Comparison of ENCODE assay signal across 8 mouse cellular contexts in genomic region chr14:79483611-79484120, GRCm38 (mm10). TPM values are rescaled to one million over a fixed set of nuclear protein-coding genes. Genes with fewer than 3 reads are reported as not detected.
DNase-seq lines count a peak whose midpoint lies in the region; ATAC-seq and TF ChIP-seq lines count a peak whose summit lies in the region.

No protein-coding gene starts in this region.

- H3K27ac ChIP-seq in kidney, embryonic 16.5 days (ENCODE audit: low read length) = peak overlapping the region; percentile 99
- H3K27ac ChIP-seq in embryonic fibroblast, embryonic 13.5 days (ENCODE audit: insufficient read depth, low read length) = 0 out of 2 replicates have a peak overlapping the region, but pooled peaks have one; percentile 96
- peak overlapping the region; percentile 16; the same call in 1 of the 2 replicates for H3K27ac ChIP-seq in intestine, postnatal 0 days (ENCODE audit: low read depth, low read length)
- H3K27ac ChIP-seq in midbrain, embryonic 16.5 days (ENCODE audit: low read length) = no peak overlapping the region

- no peak for TF ChIP-seq POLR2A in embryonic fibroblast, embryonic 13.5 days (IDR thresholded peaks at IDR 0.05; ENCODE audit: low read depth, low read length)

- H3K27me3 ChIP-seq in kidney, embryonic 16.5 days (ENCODE audit: insufficient read depth, low read length) = no peaks in the 10 kb centered on the region
- H3K27me3 ChIP-seq in intestine, postnatal 0 days (replicated peaks; ENCODE audit: control insufficient read depth, insufficient read depth, low read length) = no peaks in the 10 kb centered on the region
- no peaks in the 10 kb centered on the region for H3K27me3 ChIP-seq in midbrain, embryonic 16.5 days (ENCODE audit: control insufficient read depth, insufficient read depth, low read depth, low read length)

- no peak for ATAC-seq in kidney, embryonic 16.5 days (ENCODE audit: low FRiP score, low TSS enrichment)
- ATAC-seq in intestine, postnatal 0 days = no peak
- no peak for ATAC-seq in midbrain, embryonic 16.5 days
- ATAC-seq in erythroid progenitor cell, adult 5-6 weeks (replicated peaks; ENCODE audit: low FRiP score, poor library complexity, severe bottlenecking) = no peak

- TF ChIP-seq CTCF in embryonic fibroblast, embryonic 13.5 days (IDR thresholded peaks at IDR 0.05; ENCODE audit: borderline replicate concordance, insufficient read depth, low read length) = no peak
- no peak for TF ChIP-seq CTCF in intestine, postnatal 0 days (IDR thresholded peaks at IDR 0.05; ENCODE audit: low read depth)

- peaks cover 50% of the 10 kb centered on the region for H3K4me1 ChIP-seq in kidney, embryonic 16.5 days (ENCODE audit: insufficient read depth, low read length)
- peaks cover 9% of the 10 kb centered on the region; the same call in 1 of the 2 replicates for H3K4me1 ChIP-seq in embryonic fibroblast, embryonic 13.5 days (ENCODE audit: control insufficient read depth, insufficient read depth, low read length)
- peaks cover 12% of the 10 kb centered on the region; the same call in 1 of the 2 replicates for H3K4me1 ChIP-seq in intestine, postnatal 0 days (replicated peaks; ENCODE audit: control insufficient read depth, insufficient read depth, low read length)
- H3K4me1 ChIP-seq in midbrain, embryonic 16.5 days (ENCODE audit: control insufficient read depth, insufficient read depth, low read length) = peaks cover 36% of the 10 kb centered on the region

- H3K9me3 ChIP-seq in kidney, embryonic 16.5 days (ENCODE audit: low read length) = no peaks in the 10 kb centered on the region
- no peaks in the 10 kb centered on the region for H3K9me3 ChIP-seq in intestine, postnatal 0 days (ENCODE audit: control insufficient read depth)
- no peaks in the 10 kb centered on the region for H3K9me3 ChIP-seq in midbrain, embryonic 16.5 days (replicated peaks; ENCODE audit: control insufficient read depth, low read length, poor library complexity, severe bottlenecking)

- H3K36me3 ChIP-seq in kidney, embryonic 16.5 days (ENCODE audit: insufficient read depth, low read length) = no peaks in the 10 kb centered on the region
- H3K36me3 ChIP-seq in intestine, postnatal 0 days (ENCODE audit: control insufficient read depth, insufficient read depth) = no peaks in the 10 kb centered on the region
- no peaks in the 10 kb centered on the region for H3K36me3 ChIP-seq in midbrain, embryonic 16.5 days (ENCODE audit: control insufficient read depth, insufficient read depth, low read length)

- no peak for DNase-seq in kidney, adult 11 months
- DNase-seq in layer of hippocampus, postnatal 10 days (ENCODE audit: low spot score in 2 of 2) = no peak
- no peak for DNase-seq in layer of hippocampus, adult 11-12 months (ENCODE audit: low spot score)

- peak overlapping the region; percentile 94 for H3K9ac ChIP-seq in kidney, embryonic 16.5 days (replicated peaks; ENCODE audit: low read length)
- no peak overlapping the region for H3K9ac ChIP-seq in intestine, postnatal 0 days (ENCODE audit: low read depth, low read length)
- no peak overlapping the region for H3K9ac ChIP-seq in midbrain, embryonic 16.5 days (ENCODE audit: low read depth, low read length)

- H3K4me3 ChIP-seq in kidney, embryonic 16.5 days (ENCODE audit: low read length) = peak overlapping the region; percentile 99
- H3K4me3 ChIP-seq in embryonic fibroblast, embryonic 13.5 days (ENCODE audit: insufficient read depth, low read length) = peak overlapping the region; percentile 60
- H3K4me3 ChIP-seq in intestine, postnatal 0 days (ENCODE audit: low read depth, low read length) = peak overlapping the region; percentile 95; the same call in 1 of the 2 replicates
- H3K4me3 ChIP-seq in midbrain, embryonic 16.5 days (ENCODE audit: low read depth, low read length) = no peak overlapping the region

- 58% methylated on average over 8 of the region's 8 CpGs for WGBS in kidney, embryonic 16.5 days
- 28% methylated on average over 8 of the region's 8 CpGs for WGBS in intestine, postnatal 0 days
- 82% methylated on average over 8 of the region's 8 CpGs for WGBS in midbrain, embryonic 16.5 days

- H3K4me2 ChIP-seq in kidney, embryonic 16.5 days (replicated peaks; ENCODE audit: low read depth, low read length) = peak overlapping the region; percentile 85
- peak overlapping the region; percentile 80 for H3K4me2 ChIP-seq in intestine, postnatal 0 days (replicated peaks; ENCODE audit: low read depth)
- H3K4me2 ChIP-seq in midbrain, embryonic 16.5 days (ENCODE audit: low read length) = peak overlapping the region; percentile 57

RNA-seq across cellular contexts. Expression of gene Wbp4, which starts 2.3 kb away (rescaled TPM):
- polyA plus RNA-seq in kidney, embryonic 16.5 days (2015; fragmentation: Nextera tagmentation; extraction: Ambion mirVana) = 37.0 and 39.1 TPM in 2 replicates
- polyA plus RNA-seq in embryonic fibroblast, embryonic 13.5 days (2011; ENCODE audit: insufficient read length, low read depth, missing spikeins) = 43.9 and 54.1 TPM in 2 replicates
- polyA plus RNA-seq in intestine, postnatal 0 days (2015; fragmentation: Nextera tagmentation; extraction: Ambion mirVana) = 29.8 and 31.0 TPM in 2 replicates
- 44.0 and 46.2 TPM in 2 replicates for polyA plus RNA-seq in midbrain, embryonic 16.5 days (2015; fragmentation: Nextera tagmentation; extraction: Ambion mirVana)
- 10 to 100 TPM; 49.7 to 51.2 TPM for total RNA-seq in layer of hippocampus, postnatal 10 days (2021)
- total RNA-seq in erythroid progenitor cell, adult 5-6 weeks (2015; ENCODE audit: low replicate concordance) = 25.6 and 27.7 TPM in 2 replicates
- total RNA-seq in erythroid progenitor cell, adult 5-6 weeks (2017; ENCODE audit: low replicate concordance) = 40.6 and 64.4 TPM in 2 replicates

RNA-seq across cellular contexts. Expression of gene Elf1, which starts 2.7 kb away (rescaled TPM):
- polyA plus RNA-seq in kidney, embryonic 16.5 days (2015; fragmentation: Nextera tagmentation; extraction: Ambion mirVana) = 10.2 and 10.3 TPM in 2 replicates
- 27.8 and 31.1 TPM in 2 replicates for polyA plus RNA-seq in embryonic fibroblast, embryonic 13.5 days (2011; ENCODE audit: insufficient read length, low read depth, missing spikeins)
- 19.2 and 20.0 TPM in 2 replicates for polyA plus RNA-seq in intestine, postnatal 0 days (2015; fragmentation: Nextera tagmentation; extraction: Ambion mirVana)
- 2.0 and 2.9 TPM in 2 replicates for polyA plus RNA-seq in midbrain, embryonic 16.5 days (2015; fragmentation: Nextera tagmentation; extraction: Ambion mirVana)
- 1 to 10 TPM; 6.0 to 6.1 TPM for total RNA-seq in layer of hippocampus, postnatal 10 days (2021)
- 38.9 and 39.8 TPM in 2 replicates for total RNA-seq in erythroid progenitor cell, adult 5-6 weeks (2015; ENCODE audit: low replicate concordance)
- total RNA-seq in erythroid progenitor cell, adult 5-6 weeks (2017; ENCODE audit: low replicate concordance) = 81.2 and 83.4 TPM in 2 replicates

RNA-seq across cellular contexts. Expression of gene Kbtbd6, which starts 32.0 kb away (rescaled TPM):
- polyA plus RNA-seq in kidney, embryonic 16.5 days (2015; fragmentation: Nextera tagmentation; extraction: Ambion mirVana) = 3.1 and 4.0 TPM in 2 replicates
- 0.62 and 1.7 TPM in 2 replicates for polyA plus RNA-seq in embryonic fibroblast, embryonic 13.5 days (2011; ENCODE audit: insufficient read length, low read depth, missing spikeins)
- 0.92 and 0.98 TPM in 2 replicates for polyA plus RNA-seq in intestine, postnatal 0 days (2015; fragmentation: Nextera tagmentation; extraction: Ambion mirVana)
- polyA plus RNA-seq in midbrain, embryonic 16.5 days (2015; fragmentation: Nextera tagmentation; extraction: Ambion mirVana) = 1.5 TPM in 2 replicates
- total RNA-seq in layer of hippocampus, postnatal 10 days (2021) = 1 to 10 TPM; 1.5 to 1.6 TPM
- 21.3 and 29.3 TPM in 2 replicates for total RNA-seq in erythroid progenitor cell, adult 5-6 weeks (2015; ENCODE audit: low replicate concordance)
- total RNA-seq in erythroid progenitor cell, adult 5-6 weeks (2017; ENCODE audit: low replicate concordance) = 13.2 and 27.5 TPM in 2 replicates

RNA-seq across cellular contexts. Expression of gene Kbtbd7, which starts 57.4 kb away (rescaled TPM):
- 12.3 and 12.6 TPM in 2 replicates for polyA plus RNA-seq in kidney, embryonic 16.5 days (2015; fragmentation: Nextera tagmentation; extraction: Ambion mirVana)
- polyA plus RNA-seq in embryonic fibroblast, embryonic 13.5 days (2011; ENCODE audit: insufficient read length, low read depth, missing spikeins) = 4.3 and 6.4 TPM in 2 replicates
- 5.9 and 6.4 TPM in 2 replicates for polyA plus RNA-seq in intestine, postnatal 0 days (2015; fragmentation: Nextera tagmentation; extraction: Ambion mirVana)
- 22.8 and 23.7 TPM in 2 replicates for polyA plus RNA-seq in midbrain, embryonic 16.5 days (2015; fragmentation: Nextera tagmentation; extraction: Ambion mirVana)
- total RNA-seq in layer of hippocampus, postnatal 10 days (2021) = 10 to 100 TPM; 35.5 to 39.9 TPM
- 16.6 and 21.0 TPM in 2 replicates for total RNA-seq in erythroid progenitor cell, adult 5-6 weeks (2015; ENCODE audit: low replicate concordance)
- 10.8 and 16.7 TPM in 2 replicates for total RNA-seq in erythroid progenitor cell, adult 5-6 weeks (2017; ENCODE audit: low replicate concordance)
